Mouse (Mus musculus) splenic B cell, adult 2 months (primary cell): ENCODE measurements around the gene Sdc3.
A peak's percentile ranks its signal among the peaks of the same experiment; 100 is the strongest.

Experiments
- DNase-seq: peaks from one replicate; pipeline ENCODE4 v3.0.0-alpha.2; 2011; ENCODE audit warnings: low read depth, low spot score
- H3K27me3 ChIP-seq: 2 replicates; pipeline ENCODE4 v1.6.1; 2012; ENCODE audit warnings: mild to moderate bottlenecking, low read length, moderate library complexity, mixed read lengths; ENCODE audit not compliant: control insufficient read depth, poor library complexity, insufficient read depth, severe bottlenecking
- H3K36me3 ChIP-seq: 2 replicates; pipeline ENCODE4 v1.6.1; 2012; ENCODE audit warnings: mild to moderate bottlenecking, low read length, moderate library complexity, mixed read lengths; ENCODE audit not compliant: control insufficient read depth, poor library complexity, insufficient read depth, severe bottlenecking

The Sdc3 gene

GRCm38 (mm10) chr4:130801198-130801597 is 8.9 kb downstream of the Sdc3 start:
- Histone ChIP-seq H3K27me3 (no peaks in the 10 kb centered on the region; the same call in 1 of the 2 replicates), H3K36me3 (no peaks in the 10 kb centered on the region)
- no peak for DNase-seq

- no peaks in the 10 kb centered on the region; the same call in 1 of the 2 replicates for H3K27me3 ChIP-seq
- DNase-seq = peak; percentile 76
- no peaks in the 10 kb centered on the region for H3K36me3 ChIP-seq
These were observed 9.4 kb downstream of the Sdc3 start for GRCm38 (mm10) chr4:130801624-130802329.

GRCm38 (mm10) chr4:130803591-130803990 is 11.3 kb downstream of the Sdc3 start:
- DNase-seq = no peak
- Histone ChIP-seq H3K27me3 (no peaks in the 10 kb centered on the region; the same call in 1 of the 2 replicates), H3K36me3 (no peaks in the 10 kb centered on the region)

GRCm38 (mm10) chr4:130804292-130804691 is 12.0 kb downstream of the Sdc3 start:
- Histone ChIP-seq H3K27me3 (no peaks in the 10 kb centered on the region; the same call in 1 of the 2 replicates), H3K36me3 (no peaks in the 10 kb centered on the region)
- no peak for DNase-seq

- no peak for DNase-seq
- Histone ChIP-seq H3K27me3 (no peaks in the 10 kb centered on the region; the same call in 1 of the 2 replicates), H3K36me3 (no peaks in the 10 kb centered on the region)
These were observed 12.5 kb downstream of the Sdc3 start for GRCm38 (mm10) chr4:130804771-130805361.

GRCm38 (mm10) chr4:130805746-130806145 is 13.4 kb downstream of the Sdc3 start:
- no peak for DNase-seq
- Histone ChIP-seq H3K27me3 (no peaks in the 10 kb centered on the region; the same call in 1 of the 2 replicates), H3K36me3 (no peaks in the 10 kb centered on the region)

- Histone ChIP-seq H3K36me3 (no peaks in the 10 kb centered on the region), H3K27me3 (no peaks in the 10 kb centered on the region; the same call in 1 of the 2 replicates)
These were observed 14.4 kb downstream of the Sdc3 start for GRCm38 (mm10) chr4:130806746-130807145.

GRCm38 (mm10) chr4:130809784-130810183 is 17.4 kb downstream of the Sdc3 start:
- H3K27me3 ChIP-seq = no peaks in the 10 kb centered on the region
- no peak for DNase-seq
- no peaks in the 10 kb centered on the region for H3K36me3 ChIP-seq

More at GRCm38 (mm10) chr4:130806746-130807145, 14.4 kb downstream of the Sdc3 start:
- DNase-seq = no peak

- H3K27me3 ChIP-seq = no peaks in the 10 kb centered on the region
- H3K36me3 ChIP-seq = no peaks in the 10 kb centered on the region
- DNase-seq = no peak
These were observed 18.5 kb downstream of the Sdc3 start for GRCm38 (mm10) chr4:130810845-130811244.

- H3K36me3 ChIP-seq = no peaks in the 10 kb centered on the region
- no peak for DNase-seq
- no peaks in the 10 kb centered on the region for H3K27me3 ChIP-seq
These were observed 19.0 kb downstream of the Sdc3 start for GRCm38 (mm10) chr4:130811385-130811784.

- no peaks in the 10 kb centered on the region for H3K36me3 ChIP-seq
- DNase-seq = no peak
- H3K27me3 ChIP-seq = no peaks in the 10 kb centered on the region
These were observed 21.6 kb downstream of the Sdc3 start for GRCm38 (mm10) chr4:130813958-130814357.

GRCm38 (mm10) chr4:130814742-130815330 is 22.5 kb downstream of the Sdc3 start:
- H3K27me3 ChIP-seq = no peaks in the 10 kb centered on the region
- H3K36me3 ChIP-seq = no peaks in the 10 kb centered on the region
- no peak for DNase-seq

- no peaks in the 10 kb centered on the region for H3K27me3 ChIP-seq
- no peak for DNase-seq
- H3K36me3 ChIP-seq = no peaks in the 10 kb centered on the region
These were observed 23.5 kb downstream of the Sdc3 start for GRCm38 (mm10) chr4:130815860-130816259.

GRCm38 (mm10) chr4:130819806-130820205 is 27.5 kb downstream of the Sdc3 start:
- H3K36me3 ChIP-seq = no peaks in the 10 kb centered on the region
- no peaks in the 10 kb centered on the region for H3K27me3 ChIP-seq
- DNase-seq = no peak

- H3K27me3 ChIP-seq = no peaks in the 10 kb centered on the region
- no peak for DNase-seq
- no peaks in the 10 kb centered on the region for H3K36me3 ChIP-seq
These were observed 28.4 kb downstream of the Sdc3 start for GRCm38 (mm10) chr4:130820594-130821255.
